Mouse (Mus musculus): ENCODE data around the gene Gtf2ird2. TPM values are rescaled to one million over a fixed set of nuclear protein-coding genes. Genes with fewer than 3 reads are reported as not detected.

Gene Gtf2ird2
- total RNA-seq (2021): 10 to 100 TPM; 16.5 to 19.4 TPM

DNA sequence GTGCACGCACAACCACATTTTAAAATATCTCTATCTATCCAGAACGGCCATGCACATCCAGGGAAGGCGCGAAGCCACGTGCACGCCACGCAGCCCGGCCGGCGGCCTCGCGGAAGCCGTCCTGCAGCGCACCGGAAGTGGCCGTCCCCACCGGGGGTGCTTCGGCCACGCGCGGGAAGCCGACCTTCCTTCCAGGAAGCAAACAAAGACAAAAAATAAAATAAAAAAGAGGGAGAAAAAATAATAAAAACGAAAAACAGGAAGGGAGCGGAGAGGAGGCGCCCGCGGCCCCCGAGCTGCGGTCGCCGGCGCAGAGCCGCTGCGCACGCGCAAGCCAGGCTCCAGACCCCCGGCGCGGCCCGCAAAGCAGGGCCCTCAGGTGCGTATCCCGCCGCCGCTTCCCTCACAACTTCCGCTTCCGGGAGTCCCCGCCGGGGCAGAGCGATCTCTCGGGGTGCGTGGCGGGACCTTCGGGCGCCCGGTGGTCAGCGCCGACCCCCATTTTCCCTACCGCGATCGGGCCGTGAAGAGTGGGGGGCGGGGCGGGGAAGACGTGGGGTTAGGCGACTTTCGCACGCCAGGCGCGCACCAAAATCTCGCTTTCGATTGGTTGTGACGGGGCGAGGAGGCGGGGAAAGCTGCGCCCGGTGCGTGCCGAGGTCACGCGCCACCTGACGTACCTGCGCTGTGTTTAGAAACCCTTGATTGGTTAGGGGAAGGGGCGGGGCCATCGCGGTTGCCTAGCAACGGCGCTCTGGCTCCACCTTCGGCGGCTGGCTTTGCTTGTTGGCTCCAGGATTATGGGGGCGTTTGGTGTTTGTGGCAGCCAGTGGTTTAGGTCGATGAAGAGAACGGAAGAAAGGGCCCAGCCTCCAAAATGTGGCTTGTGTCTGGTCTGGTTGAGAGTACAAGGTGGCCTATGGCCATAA is at the start of gene Gtf2ird2:
Gene Gtf2ird2 (plus strand): TSS at position 140 of the 929 bp plus-strand sequence.
- intact Hi-C loops (cut with DNase I): loop anchor here (5.0 kb wide), 2 partner anchors 158 to 303 kb away; no protein-coding TSS in a partner anchor
- peak; percentile 99 for DNase-seq

DNA sequence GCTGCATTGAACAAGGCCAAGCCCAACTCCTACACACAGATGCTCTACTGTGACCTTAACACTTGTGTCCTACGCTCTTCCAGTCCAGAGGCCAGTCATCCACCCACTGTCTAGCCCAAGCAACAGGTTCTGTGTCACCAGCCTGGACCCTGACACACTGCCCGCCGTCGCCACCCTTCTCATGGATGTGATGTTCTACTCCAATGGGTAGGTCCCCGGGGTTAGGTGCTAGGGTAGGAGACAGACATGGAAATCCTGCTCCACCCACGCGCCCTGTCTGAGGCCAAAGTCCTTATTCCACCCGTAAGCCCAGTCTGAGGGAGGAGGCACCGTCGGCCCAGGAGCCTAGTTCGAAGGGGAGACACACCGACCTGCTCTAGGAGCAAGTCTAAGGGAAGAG is 47.8 kb upstream of the Gtf2ird2 start:
- intact Hi-C loops (cut with DNase I): no loop called here
- no peak for DNase-seq

DNA sequence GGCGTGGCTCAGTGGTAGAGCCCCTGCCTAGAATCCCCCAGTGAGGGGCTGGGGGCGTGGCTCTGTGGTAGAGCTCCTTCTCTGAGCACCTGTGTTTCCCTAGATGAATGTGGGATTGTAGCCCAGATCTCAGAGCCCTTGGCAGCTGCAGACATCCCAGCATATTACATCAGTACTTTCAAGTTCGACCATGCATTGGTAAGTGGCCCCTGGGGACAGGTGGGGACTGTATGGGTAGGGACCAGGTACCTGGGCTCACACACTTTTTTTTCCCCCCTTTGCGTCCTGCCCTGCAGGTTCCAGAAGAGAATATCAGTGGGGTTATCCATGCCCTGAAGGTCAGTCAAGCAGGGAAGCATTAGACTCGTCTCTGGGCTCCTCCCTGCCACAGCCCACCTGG is 45.9 kb upstream of the Gtf2ird2 start:
- no peak for DNase-seq
- intact Hi-C loops (cut with DNase I): no loop called here

DNA sequence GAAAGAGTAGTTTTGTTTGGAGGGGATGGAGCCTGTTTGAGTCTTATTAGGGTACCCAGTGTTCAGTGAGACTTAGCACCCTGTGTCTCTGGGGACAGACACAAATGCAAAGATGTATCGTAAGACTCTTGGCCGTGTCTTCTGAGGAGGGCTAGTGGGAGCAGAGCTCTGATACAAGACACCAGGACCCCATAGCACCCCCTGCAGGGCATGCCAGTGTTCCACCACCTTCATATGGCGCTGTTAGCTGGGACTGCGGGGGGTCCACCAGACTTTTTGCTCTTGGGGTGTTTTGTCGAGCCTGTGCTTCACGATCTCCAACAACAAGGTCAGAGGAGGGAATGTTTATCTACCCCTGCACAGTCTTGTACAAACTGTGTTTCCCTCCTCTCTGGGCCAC is 44.4 kb upstream of the Gtf2ird2 start:
- intact Hi-C loops (cut with DNase I): no loop called here
- DNase-seq: no peak

DNA sequence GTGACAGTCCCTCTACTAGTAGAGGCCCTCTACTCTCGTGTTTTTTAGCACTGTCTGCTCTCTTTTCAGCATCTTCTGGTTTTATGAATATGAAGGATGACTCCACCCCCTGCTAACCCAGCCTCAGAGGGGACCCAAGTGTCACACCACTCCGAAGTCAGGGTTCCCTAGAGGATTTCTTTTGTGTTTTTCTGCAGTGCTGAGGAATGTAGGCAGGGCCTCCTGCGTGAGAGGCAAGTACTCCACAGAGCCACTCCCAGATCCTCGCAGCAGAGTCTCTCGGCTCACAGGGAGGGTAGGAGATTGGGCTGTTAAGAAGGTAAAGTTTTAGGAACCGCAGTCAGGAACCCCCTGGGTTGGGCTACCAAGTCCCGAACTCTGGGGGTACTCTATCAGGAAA is 42.6 kb upstream of the Gtf2ird2 start:
- intact Hi-C loops (cut with DNase I): no loop called here
- no peak for DNase-seq

DNA sequence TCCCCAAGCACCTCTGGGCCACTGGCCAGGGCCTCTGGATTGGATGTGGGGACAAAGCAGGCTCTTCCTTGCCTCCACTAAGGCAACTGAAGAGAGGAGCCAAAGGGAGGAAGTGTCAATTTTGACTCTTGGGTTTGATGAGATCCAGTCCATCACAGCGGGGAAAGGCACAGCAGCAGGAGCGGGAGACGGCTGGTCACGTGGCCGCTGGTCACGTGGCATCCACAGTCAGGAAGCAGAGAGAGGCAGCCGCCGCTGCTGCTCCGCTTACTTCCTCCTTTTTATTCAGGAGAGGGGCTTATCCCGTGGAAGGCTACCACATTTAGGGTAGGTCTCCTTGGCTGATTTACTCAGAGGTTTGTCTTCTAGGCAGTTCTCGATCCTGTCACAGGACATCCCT is 41.4 kb upstream of the Gtf2ird2 start:
- DNase-seq: no peak

DNA sequence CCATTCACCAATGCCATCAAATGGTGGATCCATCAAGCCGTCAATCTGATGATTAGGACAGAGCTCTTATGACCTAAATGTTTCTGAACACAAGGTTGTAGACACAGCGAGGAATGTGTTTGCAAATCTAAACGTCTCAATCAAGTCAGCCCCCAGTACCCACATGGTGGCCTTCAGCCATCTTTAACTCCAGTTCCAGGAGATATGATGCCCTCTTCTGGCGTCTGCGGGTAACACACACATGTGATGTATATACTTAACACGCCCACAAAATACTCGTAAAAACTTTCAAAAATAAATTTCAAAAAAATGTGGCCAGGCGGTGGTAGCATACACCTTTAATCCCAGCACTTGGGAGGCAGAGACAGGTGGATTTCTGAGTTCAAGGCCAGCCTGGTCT is 38.8 kb upstream of the Gtf2ird2 start:
- no peak for DNase-seq
- intact Hi-C loops (cut with DNase I): no loop called here

More for the DNA sequence above, 41.4 kb upstream of the Gtf2ird2 start:
- intact Hi-C loops (cut with DNase I): no loop called here

DNA sequence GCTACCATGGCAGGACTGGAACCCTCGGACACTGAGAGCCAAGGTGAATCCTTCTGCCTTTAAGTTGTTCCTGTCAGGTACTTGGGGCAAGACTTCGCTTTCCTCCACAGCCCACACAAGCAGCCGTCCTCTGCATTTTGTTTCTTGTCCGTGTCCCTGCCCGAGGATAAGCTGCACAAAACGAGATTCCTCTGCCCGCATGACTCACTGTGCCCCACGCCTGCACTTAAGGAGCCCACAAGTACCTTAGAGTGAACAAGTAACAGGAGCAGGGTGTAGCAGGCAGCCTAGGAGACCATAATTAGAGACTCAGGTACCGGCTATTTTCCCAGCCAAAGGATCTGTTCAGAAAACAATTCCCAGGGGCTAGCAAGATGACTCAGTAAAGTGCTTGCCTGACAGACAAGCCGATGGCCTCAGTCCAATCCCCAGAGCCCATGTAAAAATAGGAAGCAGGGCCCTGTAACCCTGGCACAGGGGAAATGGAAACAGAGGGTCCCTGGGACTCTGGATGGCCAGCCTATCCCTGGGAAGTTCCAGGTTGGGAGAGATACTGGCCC is 36.5 kb upstream of the Gtf2ird2 start:
- DNase-seq: no peak
- intact Hi-C loops (cut with DNase I): no loop called here

DNA sequence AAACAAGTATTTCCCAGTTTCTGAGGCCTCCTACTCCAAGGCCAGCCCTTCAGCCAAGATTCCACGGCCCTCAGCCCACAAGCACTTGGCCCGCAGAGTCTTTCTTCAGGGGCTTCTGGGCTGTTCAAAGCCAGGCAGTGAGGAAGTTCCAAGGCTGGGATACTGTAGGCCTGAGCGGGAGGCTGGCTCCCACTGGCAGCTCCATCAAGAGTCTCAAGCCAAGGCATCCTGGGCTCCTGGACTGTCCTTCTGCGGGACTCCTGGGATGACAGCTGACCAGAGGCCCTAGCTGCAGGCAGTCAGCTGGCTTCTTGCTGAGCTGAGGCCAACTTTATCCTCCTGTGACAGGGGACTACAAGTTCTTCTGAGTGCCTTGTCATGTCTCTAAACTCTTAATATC is 35.7 kb upstream of the Gtf2ird2 start:
- no peak for DNase-seq
- intact Hi-C loops (cut with DNase I): no loop called here

DNA sequence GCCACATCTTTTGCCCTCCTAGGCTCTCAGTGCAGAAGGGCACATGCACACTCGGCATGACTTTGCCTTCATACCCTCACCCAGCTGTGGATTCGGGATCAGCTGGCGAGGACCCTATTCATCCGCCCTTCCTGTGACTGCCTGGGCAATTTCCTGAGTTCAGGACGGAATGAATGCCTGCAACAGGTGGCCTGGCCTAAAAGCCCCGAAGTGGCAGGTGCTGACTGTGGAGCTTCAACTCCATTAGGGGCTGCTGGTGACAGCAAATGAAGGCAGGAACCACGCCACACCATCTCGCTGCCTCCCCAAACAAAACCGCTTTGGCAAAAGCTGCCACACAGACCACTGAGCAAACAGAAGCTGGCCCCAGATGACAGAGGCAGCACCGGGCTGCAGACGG is 31.9 kb upstream of the Gtf2ird2 start:
- no peak for DNase-seq
- intact Hi-C loops (cut with DNase I): no loop called here

DNA sequence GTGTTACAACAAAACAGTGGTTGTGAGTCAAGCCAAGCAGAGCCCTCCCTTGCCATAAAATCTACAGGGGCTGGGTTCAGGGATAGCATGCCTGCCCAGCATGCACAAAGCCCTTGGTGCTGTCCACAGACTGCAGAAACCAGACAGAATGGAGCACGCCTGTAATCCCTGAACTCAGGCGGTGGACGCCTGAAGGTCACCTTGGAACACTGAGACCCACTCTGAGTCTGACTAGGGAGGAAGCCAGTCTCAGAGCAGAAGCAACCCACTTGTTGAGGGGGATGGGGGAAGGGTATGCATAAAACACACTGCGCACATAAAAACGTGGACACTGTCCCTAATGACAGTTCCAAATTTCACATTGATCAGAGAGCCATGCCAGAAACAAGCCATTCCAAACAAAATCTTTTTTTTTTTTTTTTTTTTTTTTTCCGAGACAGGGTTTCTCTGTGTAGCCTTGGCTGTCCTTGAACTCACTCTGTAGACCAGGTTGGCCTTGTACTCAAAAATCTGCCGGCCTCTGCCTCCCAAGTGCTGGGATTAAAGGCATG is 27.8 kb upstream of the Gtf2ird2 start:
- no peak for DNase-seq
- intact Hi-C loops (cut with DNase I): no loop called here

DNA sequence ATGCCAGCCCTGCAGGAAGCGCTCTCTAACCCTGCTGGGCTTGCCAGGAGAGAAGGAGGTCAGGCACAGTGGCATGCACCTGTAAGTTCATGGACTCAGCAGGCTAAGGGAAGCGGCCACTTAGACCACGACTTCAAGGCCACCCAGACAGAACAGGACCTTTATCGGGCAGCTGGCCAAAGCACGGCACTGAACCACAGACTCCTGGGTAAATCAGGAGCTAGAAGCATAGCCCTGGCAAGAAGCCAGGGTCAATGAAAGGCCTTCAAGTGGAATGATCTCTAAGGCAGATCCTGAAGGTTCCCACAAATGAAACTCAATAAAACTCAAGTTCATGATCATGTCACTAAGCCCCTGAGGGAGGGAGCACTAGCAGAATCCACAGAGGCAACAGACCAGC is 19.1 kb upstream of the Gtf2ird2 start:
- peak; percentile 33 for DNase-seq

DNA sequence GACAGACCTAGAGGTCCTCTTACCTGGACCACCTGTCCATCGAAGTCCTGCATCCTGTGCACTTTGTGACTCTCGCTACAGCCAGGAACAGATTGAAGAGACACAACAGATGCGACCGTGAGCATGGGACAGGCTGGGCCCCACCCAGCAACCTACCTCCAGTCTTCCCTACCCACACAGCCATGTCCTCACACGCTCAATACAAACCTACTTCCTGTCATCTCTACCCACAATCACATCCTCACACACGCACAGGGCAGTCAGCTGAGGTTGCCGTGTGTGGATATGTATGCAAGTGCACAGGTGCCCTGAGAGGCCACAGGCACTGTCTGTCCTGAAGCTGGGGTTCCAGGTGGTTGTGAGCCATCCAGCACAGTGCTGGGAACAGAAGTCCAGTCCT is 17.2 kb upstream of the Gtf2ird2 start:
- intact Hi-C loops (cut with DNase I): no loop called here
- DNase-seq: no peak

More for the DNA sequence above, 19.1 kb upstream of the Gtf2ird2 start:
- intact Hi-C loops (cut with DNase I): no loop called here

DNA sequence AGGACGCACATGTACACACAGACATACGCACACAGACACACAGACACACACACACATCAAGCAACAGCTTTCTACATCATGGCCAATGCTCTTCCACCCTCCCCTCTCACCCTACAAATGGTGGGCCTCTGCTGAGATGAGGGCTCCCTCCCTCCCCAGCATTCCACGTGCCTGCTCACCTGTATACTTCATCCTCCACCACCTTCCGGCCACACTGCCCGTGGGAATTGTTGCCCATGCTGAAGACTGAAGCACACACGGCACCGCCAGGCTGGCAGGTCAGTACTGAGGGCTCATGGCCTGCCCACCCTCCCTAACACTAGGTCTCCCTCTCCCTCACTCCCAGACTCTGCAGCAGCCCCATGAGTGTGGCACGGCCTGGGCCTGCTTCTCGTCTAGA is 15.8 kb upstream of the Gtf2ird2 start:
- no peak for DNase-seq
- intact Hi-C loops (cut with DNase I): no loop called here

DNA sequence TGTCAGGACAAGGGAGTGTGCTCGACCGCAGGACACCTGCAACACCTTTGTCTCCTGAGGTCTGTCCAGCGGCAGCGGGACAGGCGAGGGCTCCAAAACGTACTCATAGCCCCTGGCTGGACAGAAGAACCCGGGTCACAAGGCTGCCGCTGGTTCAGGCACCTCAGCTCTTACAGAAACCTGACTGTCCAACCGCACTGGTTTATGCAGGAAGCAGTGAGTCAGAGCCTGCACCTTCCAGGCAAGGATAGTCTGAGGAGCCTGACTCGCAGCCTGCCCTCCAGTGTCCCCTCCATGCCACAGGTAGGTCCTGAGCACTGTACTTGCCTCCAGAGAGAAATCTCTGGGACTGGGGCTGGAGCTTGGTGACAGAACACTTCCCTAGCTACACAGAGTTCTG is 14.6 kb upstream of the Gtf2ird2 start:
- intact Hi-C loops (cut with DNase I): no loop called here
- no peak for DNase-seq

DNA sequence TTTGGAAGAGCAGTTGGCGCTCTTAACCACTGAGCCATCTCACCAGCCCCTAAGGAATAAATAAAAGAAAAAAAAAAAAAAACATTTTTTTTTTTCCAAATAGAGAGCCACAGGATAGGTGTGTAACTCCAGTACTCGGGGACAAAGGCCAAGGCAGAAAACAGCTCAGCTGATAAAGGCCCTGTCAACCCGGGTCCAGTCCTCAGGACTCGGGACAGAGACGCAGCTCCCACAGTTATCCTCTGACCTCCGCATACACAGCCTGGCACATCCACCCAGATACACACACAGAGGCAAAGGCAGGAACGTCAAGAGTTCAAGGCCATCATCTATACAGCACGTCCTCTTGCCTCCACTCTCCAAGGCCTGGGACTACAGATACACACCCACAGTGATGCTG is 13.7 kb upstream of the Gtf2ird2 start:
- DNase-seq: no peak
- intact Hi-C loops (cut with DNase I): no loop called here

DNA sequence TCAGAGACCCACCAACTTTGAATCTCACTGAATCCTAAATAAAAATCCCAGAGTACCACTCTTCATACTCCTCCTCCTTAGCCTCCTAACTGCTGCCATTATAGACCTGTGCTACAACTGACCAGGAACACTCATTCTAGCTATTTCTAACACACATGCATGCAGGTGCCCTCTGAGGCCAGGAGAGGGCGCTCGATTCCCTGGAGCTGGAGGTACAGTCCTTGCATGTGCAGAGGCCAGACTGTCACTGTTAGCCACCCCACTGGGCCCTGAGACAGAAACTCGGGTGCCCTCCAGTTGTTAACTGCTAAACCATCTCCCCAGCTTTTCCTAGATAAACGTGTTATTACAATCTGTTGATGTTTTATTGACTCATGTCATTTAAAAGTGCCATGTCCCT is 10.6 kb upstream of the Gtf2ird2 start:
- intact Hi-C loops (cut with DNase I): no loop called here

DNA sequence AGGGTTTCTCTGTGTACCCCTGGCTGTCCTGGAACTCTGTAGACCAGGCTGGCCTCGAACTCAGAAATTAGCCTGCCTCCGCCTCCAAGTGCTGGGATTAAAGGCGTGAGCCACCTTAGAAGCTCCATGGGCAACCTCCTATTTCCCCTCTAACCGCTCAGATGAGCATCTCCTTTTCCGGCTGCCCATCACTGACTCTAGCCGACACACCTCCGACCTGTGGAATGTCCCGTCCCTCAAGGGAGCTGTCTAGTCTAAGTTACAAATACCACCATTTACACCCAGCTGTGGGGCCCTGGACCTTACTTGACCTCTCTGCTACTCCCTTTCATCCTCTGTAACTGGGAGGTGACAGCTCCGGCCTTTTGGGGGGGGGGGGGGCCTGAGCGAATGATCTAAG is 8.1 kb upstream of the Gtf2ird2 start:
- no peak for DNase-seq
- intact Hi-C loops (cut with DNase I): no loop called here

More for the DNA sequence above, 10.6 kb upstream of the Gtf2ird2 start:
- peak; percentile 26 for DNase-seq

DNA sequence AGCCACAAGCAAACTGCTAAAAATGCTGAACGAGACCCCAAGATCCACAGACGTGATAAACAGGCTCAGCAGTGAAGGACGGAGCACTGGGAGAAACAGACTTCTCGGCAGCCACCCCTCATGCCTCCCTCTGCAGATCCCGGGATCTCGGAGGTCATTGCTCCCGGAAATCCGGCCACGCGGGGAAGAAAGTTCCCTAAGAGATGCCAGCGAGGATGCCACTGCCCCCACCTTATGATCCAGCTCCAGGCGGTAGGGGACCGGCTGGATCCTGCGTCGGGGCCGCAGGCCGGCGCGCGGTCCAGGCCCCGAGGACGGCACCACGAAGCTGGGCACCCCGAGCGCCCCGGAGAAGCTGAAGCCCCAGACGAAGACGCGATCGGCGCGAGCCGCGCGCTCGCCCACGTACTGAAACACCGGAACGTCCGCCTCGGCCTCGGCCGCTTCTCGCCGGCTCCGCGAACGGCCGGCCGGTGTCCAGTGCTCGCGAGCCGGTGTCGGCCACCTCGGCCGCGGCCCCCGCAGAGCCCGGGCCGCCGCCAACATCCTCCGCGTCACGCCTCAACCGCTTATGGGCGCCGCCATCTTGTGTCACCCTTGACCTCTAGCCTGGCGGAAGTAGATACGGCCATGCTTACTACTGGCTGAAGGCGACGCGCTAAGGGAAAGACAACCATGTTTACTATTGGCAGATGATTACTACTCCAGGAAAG is 7.5 kb upstream of the Gtf2ird2 start, which contains the start of gene Rcc1l:
Gene Rcc1l (minus strand): TSS at position 606 of the 713 bp plus-strand sequence.
- intact Hi-C loops (cut with DNase I): no loop called here
- peak; percentile 83 for DNase-seq

DNA sequence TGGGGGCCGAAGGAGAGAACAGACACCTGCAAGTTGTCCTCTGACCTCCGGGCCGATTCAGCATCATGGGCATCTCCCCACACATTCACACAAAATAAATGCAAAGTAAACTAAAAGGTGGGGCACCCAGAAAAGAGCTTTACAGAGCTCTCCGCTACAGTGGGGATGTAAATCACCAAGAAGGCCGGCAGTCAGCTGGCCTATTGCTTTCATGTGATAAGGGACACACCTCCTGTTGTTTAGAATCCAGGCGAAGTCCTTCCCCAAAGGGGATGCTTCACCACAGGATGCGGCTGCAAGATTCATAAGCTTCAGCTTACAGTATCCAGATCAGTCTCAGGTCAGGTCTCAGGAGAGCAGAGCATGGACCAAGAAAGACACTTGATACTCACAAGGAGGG is 5.3 kb upstream of the Gtf2ird2 start:
- DNase-seq: no peak
- intact Hi-C loops (cut with DNase I): no loop called here

DNA sequence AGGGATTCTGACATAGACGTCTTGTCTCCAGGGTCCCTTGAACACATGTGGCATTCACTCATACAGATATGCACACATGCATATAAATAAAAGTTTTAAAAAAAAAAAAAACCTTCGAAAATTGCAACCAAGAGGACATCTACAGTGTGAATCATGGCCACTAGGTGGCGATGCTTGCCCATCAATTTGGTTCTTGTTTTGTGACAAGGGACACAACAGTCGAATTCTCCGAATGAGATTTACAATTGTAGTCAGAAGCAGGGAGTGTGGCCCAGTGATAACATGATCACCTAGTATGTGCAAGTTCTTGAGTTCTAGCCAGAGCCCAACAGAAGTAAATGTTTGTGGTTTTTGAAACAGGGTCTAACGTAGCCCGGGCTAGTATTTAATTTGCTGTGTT is 3.9 kb upstream of the Gtf2ird2 start:
- intact Hi-C loops (cut with DNase I): loop anchor here (5.0 kb wide), 2 partner anchors 162 to 307 kb away; no protein-coding TSS in a partner anchor
- DNase-seq: peak; percentile 85

Measured in left cerebral cortex, postnatal 4 days (tissue).